Mouse (Mus musculus) naive thymus-derived CD4-positive, alpha-beta T cell, adult 5 months (primary cell): ENCODE measurements around the gene Cenpn. TPM values are rescaled to one million over a fixed set of nuclear protein-coding genes. Genes with fewer than 3 reads are reported as not detected.

ENCODE experiments used
- polyA plus RNA-seq: library from polyadenylated mRNA; unstranded; fragments of 100-300 nt; shearing (Covaris generic); gene quantifications from one replicate; pipeline ENCODE4 v1.2.1, GENCODE M21; 2017

The Cenpn gene
- 1.9 TPM for polyA plus RNA-seq

DNA sequence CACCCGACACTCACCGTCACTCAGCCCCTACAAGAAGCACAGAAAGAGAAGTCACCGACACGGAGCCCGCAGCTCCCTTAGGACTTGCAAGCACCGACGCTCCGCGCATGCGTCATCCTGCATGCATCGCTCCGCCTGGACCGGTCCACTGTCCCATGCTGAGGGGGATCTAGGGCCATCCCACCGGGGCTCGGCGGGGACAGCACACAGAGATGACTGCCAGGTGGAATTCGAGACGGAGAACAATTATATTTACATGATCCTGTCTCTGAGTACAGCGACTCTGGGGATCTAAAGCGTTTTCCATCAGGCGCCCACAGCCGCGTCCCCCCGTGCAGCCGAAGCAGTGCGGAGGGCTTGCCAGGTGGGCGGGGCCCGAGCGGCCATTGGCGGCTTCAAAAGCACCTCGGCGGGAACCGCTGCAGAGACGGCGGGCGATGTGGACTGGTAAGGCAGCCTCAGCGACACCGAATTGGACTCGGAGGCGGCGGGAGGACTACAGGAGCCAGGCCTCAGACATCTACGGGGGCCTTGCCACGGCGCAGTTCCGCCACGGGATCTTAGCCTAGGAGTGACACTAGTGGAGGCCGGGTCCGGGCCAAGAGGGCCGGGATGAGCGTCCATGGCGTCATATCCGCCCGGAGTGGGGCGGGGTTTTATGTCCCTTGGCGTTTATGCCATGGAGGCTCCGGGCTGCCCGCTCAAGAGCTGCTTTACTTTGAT, at the start of gene Cenpn, which contains the start of gene Cmc2:
Gene Cenpn (plus strand): TSS at position 394 of the 723 bp plus-strand sequence.
Gene Cmc2 (minus strand): TSS at position 119 of the 723 bp plus-strand sequence.

GRCm38 (mm10) chr8:116943161-116943554, 21.6 kb downstream of the Cenpn start, which contains the start of gene Atmin:
Gene Atmin, plus strand, starts transcription at chr8:116943393.

DNA sequence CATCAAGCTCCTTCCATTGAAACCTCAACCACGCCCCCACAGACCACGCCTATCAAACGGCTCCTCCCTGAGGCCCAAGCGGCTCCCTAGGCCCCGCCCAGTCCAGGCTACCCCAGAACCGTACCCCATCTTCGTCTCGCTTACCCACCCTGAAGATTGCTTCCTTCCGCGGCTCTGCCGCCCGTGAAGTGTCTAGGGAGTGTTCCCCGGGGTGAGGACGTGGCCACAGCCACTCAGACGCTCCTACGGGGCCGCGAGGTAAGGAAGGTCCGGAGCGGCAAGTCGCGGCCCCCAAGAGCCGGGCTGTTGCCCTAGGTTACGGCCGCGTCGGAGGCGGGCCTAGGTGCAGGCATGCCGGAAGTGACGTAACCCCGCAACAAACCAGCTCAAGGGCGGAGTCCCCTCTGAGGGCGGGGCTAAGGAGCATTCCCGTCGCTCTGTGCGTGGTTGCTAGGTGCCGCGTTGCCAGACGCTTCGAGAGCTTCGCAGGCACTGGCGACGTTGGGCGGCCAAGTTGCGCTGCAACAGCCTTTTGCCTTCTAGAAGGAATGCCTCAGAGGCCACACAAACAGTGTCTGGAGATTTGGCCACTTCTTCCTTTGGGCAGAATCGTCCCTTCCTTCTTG, 57.2 kb downstream of the Cenpn start, which contains the start of gene 1700030J22Rik:
Gene 1700030J22Rik (minus strand): TSS at position 329 of the 626 bp plus-strand sequence.

Other genes starting within 250 kb of the Cenpn start
- 33.0 TPM for gene Cdyl2, start 188.7 kb upstream of the Cenpn start, polyA plus RNA-seq
- 12.1 TPM for gene Cmc2, start 275 bp upstream of the Cenpn start, polyA plus RNA-seq
- gene Atmin, start 21.7 kb downstream of the Cenpn start, polyA plus RNA-seq = 16.6 TPM
- gene 1700030J22Rik, start 57.2 kb downstream of the Cenpn start, polyA plus RNA-seq = 0.47 TPM
- 10.6 TPM for gene Gcsh, start 71.8 kb downstream of the Cenpn start, polyA plus RNA-seq
- gene Pkd1l2, start 160.7 kb downstream of the Cenpn start, polyA plus RNA-seq = 0.06 TPM
- not detected for gene Bco1, start 174.1 kb downstream of the Cenpn start, polyA plus RNA-seq
- gene Gan, start 236.4 kb downstream of the Cenpn start, polyA plus RNA-seq = 3.2 TPM